Mouse (Mus musculus) MEL (cell line): ENCODE data around the gene Dyrk1a.

ENCODE experiments used
- CTCF ChIP-seq, 3 experiments: IDR thresholded peaks in 2 of 3; conservative IDR thresholded peaks in 1 of 3; 2 replicates each; pipeline ENCODE4 v1.5.1; 2011 to 2012; ENCODE audit warnings: low read length in 3 of 3, low read depth in 2 of 3, mild to moderate bottlenecking in 2 of 3, improper control_type of control experiment in 1 of 3, inconsistent platforms in 1 of 3, mixed read lengths in 1 of 3, moderate library complexity in 1 of 3; ENCODE audit not compliant: control insufficient read depth in 1 of 3, insufficient read depth in 1 of 3, poor library complexity in 1 of 3, severe bottlenecking in 1 of 3
- HCFC1 ChIP-seq: IDR thresholded peaks from 2 replicates; pipeline ENCODE4 v1.6.1; 2012; ENCODE audit warnings: low read depth, mild to moderate bottlenecking, inconsistent platforms, low read length, improper control_type of control experiment, moderate library complexity
- JUND ChIP-seq: IDR thresholded peaks from 2 replicates; pipeline ENCODE4 v1.6.1; 2011; ENCODE audit warnings: low read depth, mild to moderate bottlenecking, improper control_type of control experiment, low read length
- NRF1 ChIP-seq: IDR thresholded peaks from 2 replicates; pipeline ENCODE4 v1.6.1; 2014; ENCODE audit warnings: low read depth, mild to moderate bottlenecking, inconsistent platforms, low read length, improper control_type of control experiment, moderate library complexity; ENCODE audit not compliant: poor library complexity, insufficient read depth, severe bottlenecking
- POLR2A ChIP-seq, 2 experiments: IDR thresholded peaks; 2 replicates each; pipeline ENCODE4 v1.6.1; 2011 to 2012; ENCODE audit warnings: low read length in 2 of 2, mild to moderate bottlenecking in 2 of 2, control low read depth in 1 of 2, improper control_type of control experiment in 1 of 2, low read depth in 1 of 2, moderate library complexity in 1 of 2; ENCODE audit not compliant: control insufficient read depth in 1 of 2, insufficient read depth in 1 of 2, poor library complexity in 1 of 2
- POLR2AphosphoS2 ChIP-seq: IDR thresholded peaks from 2 replicates; pipeline ENCODE4 v1.6.1; 2011; ENCODE audit warnings: low read length, improper control_type of control experiment
- USF1 ChIP-seq: IDR thresholded peaks from 2 replicates; pipeline ENCODE4 v1.6.1; 2014; ENCODE audit warnings: low read depth, mild to moderate bottlenecking, inconsistent platforms, low read length, improper control_type of control experiment, moderate library complexity

DNA sequence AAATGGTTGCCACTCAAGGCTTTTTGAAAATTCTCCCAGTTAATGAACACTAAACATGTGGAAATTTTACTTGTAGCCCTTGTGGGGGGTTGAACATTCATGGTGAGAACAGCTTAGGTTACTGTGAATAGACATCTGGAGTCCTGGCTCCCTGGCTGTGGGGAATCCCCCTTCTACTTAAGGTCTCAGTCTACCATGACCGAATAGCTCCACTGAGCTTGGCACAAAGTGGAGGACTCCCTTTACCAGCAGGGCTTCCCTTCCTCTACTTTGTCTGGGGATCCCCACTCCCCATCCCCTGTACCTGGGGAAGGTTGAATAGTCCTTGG, 167.5 kb downstream of the Dyrk1a start:
- TF ChIP-seq USF1 (no peak), POLR2A (IDR thresholded peaks at IDR 0.05; ENCODE audit: control insufficient read depth in 1 of 2, insufficient read depth in 1 of 2, low read depth in 1 of 2, low read length in 2 of 2, poor library complexity in 1 of 2) (no peak), CTCF (IDR thresholded peaks at IDR 0.05 in 2 of 3, conservative IDR thresholded peaks at IDR 0.05 in 1 of 3; ENCODE audit: control insufficient read depth in 1 of 3, insufficient read depth in 1 of 3, low read depth in 2 of 3, low read length in 3 of 3, poor library complexity in 1 of 3, severe bottlenecking in 1 of 3) (no peak), HCFC1 (no peak), POLR2AphosphoS2 (no peak), NRF1 (no peak), JUND (no peak)
